Mouse (Mus musculus): Measurements from ENCODE around the gene Ptbp2. TPM values are rescaled to one million over a fixed set of nuclear protein-coding genes. Genes with fewer than 3 reads are reported as not detected.

Gene Ptbp2
- polyA plus RNA-seq (2016; fragmentation: Nextera tagmentation; extraction: Ambion mirVana) = 147 and 150 TPM in 2 replicates

GRCm38 (mm10) chr3:119784366-119784765 lies at the start of gene Ptbp2:
Gene Ptbp2, minus strand, starts transcription at chr3:119784466.
- Histone ChIP-seq H3K9ac (replicated peaks) (peak within 1 kb of the TSS; percentile 100), H3K27ac (peak within 1 kb of the TSS; percentile 99), H3K36me3 (peaks cover 4% of the 10 kb centered on the region; the same call in 1 of the 2 replicates), H3K4me3 (replicated peaks) (peak within 1 kb of the TSS; percentile 95), H3K27me3 (no peaks in the 10 kb centered on the region), H3K4me1 (replicated peaks) (peaks cover 9% of the 10 kb centered on the region), H3K9me3 (no peaks in the 10 kb centered on the region), H3K4me2 (peak within 1 kb of the TSS; percentile 57)
- ATAC-seq (ENCODE audit: insufficient number of reproducible peaks, insufficient read depth, low FRiP score, low TSS enrichment, low read depth) = no peak
- WGBS = 83% methylated on average over 4 of the region's 4 CpGs

GRCm38 (mm10) chr3:119814678-119815077 lies 30.4 kb upstream of the Ptbp2 start:
- no peak for ATAC-seq (ENCODE audit: insufficient number of reproducible peaks, insufficient read depth, low FRiP score, low TSS enrichment, low read depth)
- 60% methylated on average over 1 of the region's 1 CpGs for WGBS
- no peaks in the 10 kb centered on the region for H3K9me3 ChIP-seq
- no peak overlapping the region for H3K4me3 ChIP-seq (replicated peaks)
- H3K4me1 ChIP-seq (replicated peaks) = no peaks in the 10 kb centered on the region
- no peak overlapping the region for H3K9ac ChIP-seq (replicated peaks)
- no peaks in the 10 kb centered on the region for H3K36me3 ChIP-seq
- no peak overlapping the region for H3K27ac ChIP-seq
- no peaks in the 10 kb centered on the region for H3K27me3 ChIP-seq
- H3K4me2 ChIP-seq = no peak overlapping the region

GRCm38 (mm10) chr3:119806123-119806522 lies 21.9 kb upstream of the Ptbp2 start:
- WGBS = 79% methylated on average over 7 of the region's 7 CpGs
- Histone ChIP-seq H3K4me3 (replicated peaks) (no peak overlapping the region), H3K4me2 (no peak overlapping the region), H3K4me1 (replicated peaks) (no peaks in the 10 kb centered on the region), H3K9ac (replicated peaks) (no peak overlapping the region), H3K9me3 (no peaks in the 10 kb centered on the region), H3K27me3 (no peaks in the 10 kb centered on the region), H3K27ac (no peak overlapping the region), H3K36me3 (no peaks in the 10 kb centered on the region)
- no peak for ATAC-seq (ENCODE audit: insufficient number of reproducible peaks, insufficient read depth, low FRiP score, low TSS enrichment, low read depth)

- H3K27me3 ChIP-seq = no peaks in the 10 kb centered on the region
- no peak overlapping the region for H3K27ac ChIP-seq
- no peak for ATAC-seq (ENCODE audit: insufficient number of reproducible peaks, insufficient read depth, low FRiP score, low TSS enrichment, low read depth)
- H3K4me2 ChIP-seq = no peak overlapping the region
- no peak overlapping the region for H3K9ac ChIP-seq (replicated peaks)
- no peak overlapping the region for H3K4me3 ChIP-seq (replicated peaks)
- H3K36me3 ChIP-seq = no peaks in the 10 kb centered on the region
- H3K4me1 ChIP-seq (replicated peaks) = no peaks in the 10 kb centered on the region
- 87% methylated on average over 9 of the region's 9 CpGs for WGBS
- H3K9me3 ChIP-seq = peaks cover 4% of the 10 kb centered on the region; the same call in 1 of the 2 replicates
Observed at GRCm38 (mm10) chr3:119794677-119795365, 10.6 kb upstream of the Ptbp2 start.

- H3K36me3 ChIP-seq = peaks cover 13% of the 10 kb centered on the region
- peak overlapping the region; percentile 95 for H3K4me3 ChIP-seq (replicated peaks)
- H3K27ac ChIP-seq = peak overlapping the region; percentile 99
- peak overlapping the region; percentile 57 for H3K4me2 ChIP-seq
- H3K4me1 ChIP-seq (replicated peaks) = peaks cover 18% of the 10 kb centered on the region
- no peaks in the 10 kb centered on the region for H3K9me3 ChIP-seq
- H3K9ac ChIP-seq (replicated peaks) = peak overlapping the region; percentile 100
- 1% methylated on average over 55 of the region's 89 CpGs for WGBS
- no peaks in the 10 kb centered on the region for H3K27me3 ChIP-seq
- ATAC-seq (ENCODE audit: insufficient number of reproducible peaks, insufficient read depth, low FRiP score, low TSS enrichment, low read depth) = peak; percentile 92
Observed at GRCm38 (mm10) chr3:119782946-119783701, 1.1 kb downstream of the Ptbp2 start.

GRCm38 (mm10) chr3:119782022-119782945 lies 2.0 kb downstream of the Ptbp2 start:
- H3K4me3 ChIP-seq (replicated peaks) = peak overlapping the region; percentile 95
- H3K4me2 ChIP-seq = peak overlapping the region; percentile 57
- H3K36me3 ChIP-seq = peaks cover 13% of the 10 kb centered on the region
- no peaks in the 10 kb centered on the region for H3K9me3 ChIP-seq
- no peaks in the 10 kb centered on the region for H3K27me3 ChIP-seq
- peak; percentile 43 for ATAC-seq (ENCODE audit: insufficient number of reproducible peaks, insufficient read depth, low FRiP score, low TSS enrichment, low read depth)
- under 1% methylated on average over 59 of the region's 63 CpGs for WGBS
- peak overlapping the region; percentile 100 for H3K9ac ChIP-seq (replicated peaks)
- H3K27ac ChIP-seq = peak overlapping the region; percentile 99
- H3K4me1 ChIP-seq (replicated peaks) = peaks cover 18% of the 10 kb centered on the region

- peak overlapping the region; percentile 95 for H3K4me3 ChIP-seq (replicated peaks)
- H3K36me3 ChIP-seq = peaks cover 13% of the 10 kb centered on the region
- H3K4me2 ChIP-seq = peak overlapping the region; percentile 57
- no peak overlapping the region for H3K27ac ChIP-seq
- H3K4me1 ChIP-seq (replicated peaks) = peaks cover 18% of the 10 kb centered on the region
- H3K9me3 ChIP-seq = no peaks in the 10 kb centered on the region
- H3K27me3 ChIP-seq = no peaks in the 10 kb centered on the region
- ATAC-seq (ENCODE audit: insufficient number of reproducible peaks, insufficient read depth, low FRiP score, low TSS enrichment, low read depth) = no peak
- H3K9ac ChIP-seq (replicated peaks) = 0 out of 2 replicates have a peak overlapping the region, but pooled peaks have one; percentile 34
Observed at GRCm38 (mm10) chr3:119780876-119781275, 3.4 kb downstream of the Ptbp2 start.

GRCm38 (mm10) chr3:119779261-119779660 lies 5.0 kb downstream of the Ptbp2 start:
- peaks cover 13% of the 10 kb centered on the region for H3K36me3 ChIP-seq
- peaks cover 18% of the 10 kb centered on the region for H3K4me1 ChIP-seq (replicated peaks)
- H3K4me3 ChIP-seq (replicated peaks) = no peak overlapping the region
- no peaks in the 10 kb centered on the region for H3K27me3 ChIP-seq
- ATAC-seq (ENCODE audit: insufficient number of reproducible peaks, insufficient read depth, low FRiP score, low TSS enrichment, low read depth) = no peak
- H3K9me3 ChIP-seq = no peaks in the 10 kb centered on the region
- no peak overlapping the region for H3K27ac ChIP-seq
- 81% methylated on average over 1 of the region's 1 CpGs for WGBS
- no peak overlapping the region for H3K9ac ChIP-seq (replicated peaks)
- H3K4me2 ChIP-seq = peak overlapping the region; percentile 6; the same call in 1 of the 2 replicates

GRCm38 (mm10) chr3:119778431-119778830 lies 5.8 kb downstream of the Ptbp2 start:
- H3K27me3 ChIP-seq = no peaks in the 10 kb centered on the region
- no peak for ATAC-seq (ENCODE audit: insufficient number of reproducible peaks, insufficient read depth, low FRiP score, low TSS enrichment, low read depth)
- no peak overlapping the region for H3K9ac ChIP-seq (replicated peaks)
- no peaks in the 10 kb centered on the region for H3K9me3 ChIP-seq
- 57% methylated on average over 2 of the region's 2 CpGs for WGBS
- H3K4me3 ChIP-seq (replicated peaks) = no peak overlapping the region
- H3K4me1 ChIP-seq (replicated peaks) = peaks cover 18% of the 10 kb centered on the region
- H3K4me2 ChIP-seq = no peak overlapping the region
- H3K27ac ChIP-seq = no peak overlapping the region
- H3K36me3 ChIP-seq = peaks cover 13% of the 10 kb centered on the region

GRCm38 (mm10) chr3:119776129-119776528 lies 8.1 kb downstream of the Ptbp2 start:
- over 99% methylated on average over 5 of the region's 5 CpGs for WGBS
- no peak for ATAC-seq (ENCODE audit: insufficient number of reproducible peaks, insufficient read depth, low FRiP score, low TSS enrichment, low read depth)
- no peaks in the 10 kb centered on the region for H3K9me3 ChIP-seq
- no peak overlapping the region for H3K4me3 ChIP-seq (replicated peaks)
- peaks cover 13% of the 10 kb centered on the region for H3K36me3 ChIP-seq
- H3K9ac ChIP-seq (replicated peaks) = no peak overlapping the region
- no peak overlapping the region for H3K4me2 ChIP-seq
- peaks cover 22% of the 10 kb centered on the region for H3K4me1 ChIP-seq (replicated peaks)
- H3K27ac ChIP-seq = no peak overlapping the region
- H3K27me3 ChIP-seq = no peaks in the 10 kb centered on the region

Measured in limb, embryonic 12.5 days (tissue).